Mouse (Mus musculus) kidney, postnatal 4 days (tissue): ENCODE measurements at regions not wholly inside any gene's neighbourhood (a gene's known extent, or its start where the extent isn't known, plus 50 kb on each side); places are given as distances from the start of the nearest gene placed in this dataset.
A peak's percentile ranks its signal among the peaks of the same experiment; 100 is the strongest.

ENCODE experiments used
- DNase-seq, 2 experiments: peaks; one replicate each; pipeline ENCODE4 v3.0.0; 2021; ENCODE audit warnings: mixed read lengths in 2 of 2

GRCm38 (mm10) chr8:7489948-7490347 lies 1171.1 kb downstream of the Efnb2 start:
- no peak for DNase-seq

GRCm38 (mm10) chr8:7472153-7472796 lies 1188.8 kb downstream of the Efnb2 start:
- no peak for DNase-seq

GRCm38 (mm10) chr8:7469261-7469660 lies 1191.8 kb downstream of the Efnb2 start:
- no peak for DNase-seq

- DNase-seq: no peak
Observed at GRCm38 (mm10) chr8:7462798-7463197, 1198.2 kb downstream of the Efnb2 start.

- no peak for DNase-seq
Observed at GRCm38 (mm10) chr8:7449361-7449760, 1211.7 kb downstream of the Efnb2 start.

GRCm38 (mm10) chr8:7447026-7447425 lies 1214.0 kb downstream of the Efnb2 start:
- no peak for DNase-seq

- DNase-seq: no peak
Observed at GRCm38 (mm10) chr8:7440829-7441228, 1220.2 kb downstream of the Efnb2 start.

GRCm38 (mm10) chr8:7440278-7440684 lies 1220.8 kb downstream of the Efnb2 start:
- peak in 1 of 2 experiments; percentile 7 for DNase-seq

GRCm38 (mm10) chr8:7439869-7440268 lies 1221.2 kb downstream of the Efnb2 start:
- no peak for DNase-seq

- DNase-seq: no peak
Observed at GRCm38 (mm10) chr8:7430482-7430881, 1230.6 kb downstream of the Efnb2 start.

- no peak for DNase-seq
Observed at GRCm38 (mm10) chr8:7398175-7398574, 1262.9 kb downstream of the Efnb2 start.

- DNase-seq: no peak
Observed at GRCm38 (mm10) chr8:7397355-7397862, 1263.6 kb downstream of the Efnb2 start.
